Mouse (Mus musculus) ES-E14 (cell line): ENCODE measurements around the gene Supt4a. TPM values are rescaled to one million over a fixed set of nuclear protein-coding genes. Genes with fewer than 3 reads are reported as not detected.

ENCODE experiments used
- DNase-seq: peaks from one replicate; pipeline ENCODE4 v3.0.0-alpha.2; 2013; ENCODE audit warnings: low read depth, low spot score
- H3K27ac ChIP-seq: 2 replicates; pipeline ENCODE4 v1.5.1; 2012; ENCODE audit warnings: low read depth, mild to moderate bottlenecking, low read length, moderate library complexity, mixed read lengths; ENCODE audit not compliant: poor library complexity, insufficient read depth, severe bottlenecking
- H3K36me3 ChIP-seq: 2 replicates; pipeline ENCODE4 v1.6.1; 2012; ENCODE audit warnings: mild to moderate bottlenecking, low read length, moderate library complexity, mixed read lengths; ENCODE audit not compliant: control insufficient read depth, poor library complexity, insufficient read depth, severe bottlenecking
- H3K4me1 ChIP-seq, 2 experiments: fragments of 150-350 bp in 1 of 2; sonication (generic) in 1 of 2; 2 replicates each; pipeline ENCODE4 v1.6.1; 2012; ENCODE audit warnings: low read length in 2 of 2, mild to moderate bottlenecking in 1 of 2, mixed read lengths in 1 of 2; ENCODE audit not compliant: control insufficient read depth in 2 of 2, insufficient read depth in 2 of 2, poor library complexity in 1 of 2
- H3K4me3 ChIP-seq, 2 experiments: fragments of 150-350 bp in 1 of 2; sonication (generic) in 1 of 2; 2 replicates each; pipeline ENCODE4 v1.5.1; 2012; ENCODE audit warnings: low read length in 2 of 2, low read depth in 1 of 2, mild to moderate bottlenecking in 1 of 2, mixed read lengths in 1 of 2; ENCODE audit not compliant: insufficient read depth in 1 of 2, poor library complexity in 1 of 2, severe bottlenecking in 1 of 2
- H3K9ac ChIP-seq: 2 replicates; pipeline ENCODE4 v1.6.1; 2012; ENCODE audit warnings: low read depth, mild to moderate bottlenecking, low read length, mixed read lengths; ENCODE audit not compliant: poor library complexity, insufficient read depth, severe bottlenecking
- H3K9me3 ChIP-seq: fragments of 150-350 bp; sonication (generic); 2 replicates; pipeline ENCODE4 v1.6.1; 2012; ENCODE audit warnings: low read depth, mild to moderate bottlenecking, low read length; ENCODE audit not compliant: control insufficient read depth, insufficient read depth
- CHD2 ChIP-seq: IDR thresholded peaks from 2 replicates; pipeline ENCODE4 v1.6.1; 2014; ENCODE audit warnings: mild to moderate bottlenecking, low read depth, low read length, inconsistent platforms
- HCFC1 ChIP-seq: IDR thresholded peaks from 2 replicates; pipeline ENCODE4 v1.6.1; 2012; ENCODE audit warnings: low read length, inconsistent platforms, borderline replicate concordance; ENCODE audit not compliant: insufficient read depth
- MAFK ChIP-seq: IDR thresholded peaks from 2 replicates; pipeline ENCODE4 v1.6.1; 2014; ENCODE audit warnings: mild to moderate bottlenecking, low read depth, low read length, inconsistent platforms; ENCODE audit not compliant: insufficient read depth
- ZC3H11A ChIP-seq: IDR thresholded peaks from 2 replicates; pipeline ENCODE4 v1.6.1; 2012; ENCODE audit warnings: low read depth, mild to moderate bottlenecking, inconsistent platforms, low read length, borderline replicate concordance
- ZNF384 ChIP-seq: IDR thresholded peaks from 2 replicates; pipeline ENCODE4 v1.6.1; 2012; ENCODE audit warnings: low read depth, low read length, inconsistent platforms
- in situ Hi-C, 2 experiments: fragments of 600-800 bp; cut with MboI; formaldehyde crosslinking; loops; one replicate each; pipeline ENCODE4 v1.15.1; 2025; ENCODE audit warnings: low sequenced_read_pairs in 2 of 2, inconsistent platforms in 1 of 2; ENCODE audit not compliant: unreplicated experiment in 2 of 2
- total RNA-seq: library from RNA; depleted of rRNA; stranded (reverse); fragments of 300-350 nt; gene quantifications from 2 replicates; pipeline ENCODE4 v1.2.3, GENCODE M21; 2012

Gene Supt4a
- total RNA-seq, 1 experiment = 220 TPM

- no peak for DNase-seq
- no peak for TF ChIP-seq MAFK
- no peak for TF ChIP-seq CHD2
- TF ChIP-seq HCFC1 = no peak
- TF ChIP-seq ZNF384 = no peak
- TF ChIP-seq ZC3H11A = no peak
- peaks cover 0 to 16% of the 10 kb centered on the region in 2 experiments; a peak in 2 of 4 replicates for H3K4me1 ChIP-seq
- in situ Hi-C loops = no loop called here
- H3K9ac ChIP-seq = peak overlapping the region; percentile 35
- H3K4me3 ChIP-seq = peak overlapping the region; percentile 4 to 44; a peak in 1 of 4 replicates
- no peak overlapping the region; the same call in 1 of the 2 replicates for H3K27ac ChIP-seq
- no peaks in the 10 kb centered on the region for H3K9me3 ChIP-seq
- H3K36me3 ChIP-seq = no peaks in the 10 kb centered on the region
Measured at GRCm38 (mm10) chr11:87755360-87756017, 18.1 kb downstream of the Supt4a start.

- peak overlapping the region; percentile 3; the same call in 1 of the 2 replicates for H3K27ac ChIP-seq
- TF ChIP-seq MAFK = no peak
- no peak for TF ChIP-seq HCFC1
- no peak for TF ChIP-seq CHD2
- no peak for TF ChIP-seq ZNF384
- no peak for TF ChIP-seq ZC3H11A
- H3K4me1 ChIP-seq = peaks cover 0 to 16% of the 10 kb centered on the region in 2 experiments; a peak in 2 of 4 replicates
- H3K36me3 ChIP-seq = no peaks in the 10 kb centered on the region
- H3K9me3 ChIP-seq = no peaks in the 10 kb centered on the region
- H3K9ac ChIP-seq = peak overlapping the region; percentile 65; the same call in 1 of the 2 replicates
- no peak for DNase-seq
- peak overlapping the region; percentile 20 to 38; a peak in 3 of 4 replicates for H3K4me3 ChIP-seq
- in situ Hi-C loops = no loop called here
Measured at GRCm38 (mm10) chr11:87756251-87756820, 19.0 kb downstream of the Supt4a start.

GRCm38 (mm10) chr11:87757001-87757954 is 19.9 kb downstream of the Supt4a start:
- peak overlapping the region; percentile 54; the same call in 1 of the 2 replicates for H3K9ac ChIP-seq
- H3K27ac ChIP-seq = peak overlapping the region; percentile 3; the same call in 1 of the 2 replicates
- H3K4me1 ChIP-seq = peaks cover 0 to 9% of the 10 kb centered on the region in 2 experiments; a peak in 2 of 4 replicates
- H3K9me3 ChIP-seq = no peaks in the 10 kb centered on the region
- TF ChIP-seq CHD2 (no peak), ZC3H11A (no peak), ZNF384 (no peak), MAFK (no peak), HCFC1 (no peak)
- no peak for DNase-seq
- peak overlapping the region; percentile 20 to 38 for H3K4me3 ChIP-seq
- H3K36me3 ChIP-seq = no peaks in the 10 kb centered on the region
- in situ Hi-C loops = no loop called here

- no peak overlapping the region for H3K27ac ChIP-seq
- no peak overlapping the region for H3K4me3 ChIP-seq
- DNase-seq = no peak
- in situ Hi-C loops = no loop called here
- no peaks in the 10 kb centered on the region for H3K9me3 ChIP-seq
- H3K4me1 ChIP-seq = peaks cover 0 to 13% of the 10 kb centered on the region in 2 experiments; a peak in 1 of 4 replicates
- TF ChIP-seq CHD2 (no peak), MAFK (no peak), ZNF384 (no peak), ZC3H11A (no peak), HCFC1 (no peak)
- no peak overlapping the region for H3K9ac ChIP-seq
- H3K36me3 ChIP-seq = no peaks in the 10 kb centered on the region
Measured at GRCm38 (mm10) chr11:87758161-87758911, 21.0 kb downstream of the Supt4a start.
